Mouse (Mus musculus) gastrocnemius, postnatal 36 days (tissue): Measurements from ENCODE around the gene E130218I03Rik. TPM values are rescaled to one million over a fixed set of nuclear protein-coding genes. Genes with fewer than 3 reads are reported as not detected.

Experiments used
- DNase-seq, 2 experiments: peaks; one replicate each; pipeline ENCODE4 v3.0.0; 2022
- intact Hi-C: fragments of 180-260 bp; cut with DNase I; formaldehyde crosslinking; loops from one replicate; pipeline ENCODE4 v1.15.1; 2025
- total RNA-seq, 2 experiments: library from RNA; stranded (reverse); gene quantifications; 2 replicates each; pipeline ENCODE4 v1.2.3; 2021

The E130218I03Rik gene
- total RNA-seq, 2 experiments from 2014 or later = not detected

GRCm38 (mm10) chr4:134273417-134274345 is 30.2 kb downstream of the E130218I03Rik start:
- intact Hi-C loops = no loop called here
- no peak for DNase-seq

GRCm38 (mm10) chr4:134284942-134285341 is 41.5 kb downstream of the E130218I03Rik start:
- intact Hi-C loops = loop anchor here (5.0 kb wide), 1 partner anchor 98 kb away; the partner anchor contains the start of gene Cep85
- DNase-seq = no peak

GRCm38 (mm10) chr4:134286226-134287167 is 43.0 kb downstream of the E130218I03Rik start:
- no peak for DNase-seq
- intact Hi-C loops = loop anchor here (5.0 kb wide), 1 partner anchor 99 kb away; the partner anchor contains the start of gene Cep85

- peak; percentile 94 to 96 for DNase-seq
- intact Hi-C loops = loop anchor here (5.0 kb wide), 1 partner anchor 100 kb away; the partner anchor contains the start of gene Cep85
Measured at GRCm38 (mm10) chr4:134287168-134287564, 43.7 kb downstream of the E130218I03Rik start.

GRCm38 (mm10) chr4:134287575-134288025 is 44.1 kb downstream of the E130218I03Rik start, which contains the start of gene Pdik1l:
Gene Pdik1l (minus strand): TSS chr4:134287895.
- peak in 1 of 2 experiments; percentile 56 for DNase-seq

GRCm38 (mm10) chr4:134288397-134289256 is 45.2 kb downstream of the E130218I03Rik start:
- no peak for DNase-seq
- intact Hi-C loops = loop anchor here (5.0 kb wide), 1 partner anchor 101 kb away; the partner anchor contains the start of gene Cep85

More at GRCm38 (mm10) chr4:134287575-134288025, 44.1 kb downstream of the E130218I03Rik start, which contains the start of gene Pdik1l:
- intact Hi-C loops = loop anchor here (5.0 kb wide), 1 partner anchor 100 kb away; the partner anchor contains the start of gene Cep85

- intact Hi-C loops = no loop called here
- peak; percentile 46 to 68 for DNase-seq
Measured at GRCm38 (mm10) chr4:134292067-134292466, 48.6 kb downstream of the E130218I03Rik start.

- intact Hi-C loops = no loop called here
- DNase-seq = no peak
Measured at GRCm38 (mm10) chr4:134293061-134293691, 49.7 kb downstream of the E130218I03Rik start.

GRCm38 (mm10) chr4:134293692-134294163 is 50.3 kb downstream of the E130218I03Rik start:
- intact Hi-C loops = no loop called here
- no peak for DNase-seq

Other genes starting within 250 kb of the E130218I03Rik start
- 10 to 100 TPM; 10.5 to 10.9 TPM for gene Dhdds, start 242.7 kb upstream of the E130218I03Rik start, total RNA-seq
- 1 to 10 TPM in 1 of 2 experiments, under 1 TPM in 1; 0.28 to 1.1 TPM for gene Lin28a, start 224.8 kb upstream of the E130218I03Rik start, total RNA-seq
- not detected for gene Zfp683, start 189.8 kb upstream of the E130218I03Rik start, total RNA-seq
- not detected for gene Crybg2, start 182.8 kb upstream of the E130218I03Rik start, total RNA-seq
- 1 to 10 TPM; 1.1 to 1.9 TPM for gene Cd52, start 148.6 kb upstream of the E130218I03Rik start, total RNA-seq
- 1 to 10 TPM; 1.4 to 2.1 TPM for gene Ubxn11, start 141.1 kb upstream of the E130218I03Rik start, total RNA-seq
- gene Sh3bgrl3, start 114.9 kb upstream of the E130218I03Rik start, total RNA-seq = 10 to 100 TPM; 17.1 to 19.7 TPM
- 10 to 100 TPM; 51.0 to 64.2 TPM for gene Cep85, start 56.5 kb upstream of the E130218I03Rik start, total RNA-seq
- not detected for gene Gm7534, start 40.7 kb upstream of the E130218I03Rik start, total RNA-seq
- 1 to 10 TPM; 1.3 to 1.4 TPM for gene Catsper4, start 16.3 kb upstream of the E130218I03Rik start, total RNA-seq
- gene Cnksr1, start 5.3 kb upstream of the E130218I03Rik start, total RNA-seq = 10 to 100 TPM; 33.7 to 36.3 TPM
- 1 to 10 TPM; 4.5 to 4.7 TPM for gene Zfp593, start 1.9 kb downstream of the E130218I03Rik start, total RNA-seq
- not detected for gene Gm30191, start 3.3 kb downstream of the E130218I03Rik start, total RNA-seq
- 1 to 10 TPM; 2.4 to 3.6 TPM for gene Grrp1, start 10.4 kb downstream of the E130218I03Rik start, total RNA-seq
- gene Pdik1l, start 44.2 kb downstream of the E130218I03Rik start, total RNA-seq = 1 to 10 TPM; 2.2 to 4.3 TPM
- gene Trim63, start 71.5 kb downstream of the E130218I03Rik start, total RNA-seq = 100 to 1,000 TPM; 241 to 268 TPM
- gene Slc30a2, start 99.5 kb downstream of the E130218I03Rik start, total RNA-seq = 10 to 100 TPM in 1 of 2 experiments, 1 to 10 TPM in 1; 3.8 to 22.3 TPM
- 10 to 100 TPM; 25.9 to 29.9 TPM for gene Extl1, start 140.2 kb downstream of the E130218I03Rik start, total RNA-seq
- 1 to 10 TPM; 1.8 to 4.0 TPM for gene Pafah2, start 152.7 kb downstream of the E130218I03Rik start, total RNA-seq
- gene Stmn1, start 224.7 kb downstream of the E130218I03Rik start, total RNA-seq = 1 to 10 TPM; 8.0 TPM